Mouse (Mus musculus) spleen, adult 2 months (tissue): ENCODE measurements around the gene Top2b.

Experiments used
- CTCF ChIP-seq: fragments of 200-500 bp; IDR thresholded peaks from 2 replicates; pipeline ENCODE4 v1.5.1; 2011; ENCODE audit warnings: mild to moderate bottlenecking, inconsistent platforms; ENCODE audit not compliant: insufficient read depth, insufficient read length, insufficient replicate concordance; ENCODE audit errors: extremely low read depth
- POLR2A ChIP-seq: fragments of 200-500 bp; IDR thresholded peaks from 2 replicates; pipeline ENCODE4 v1.6.1; 2011; ENCODE audit warnings: low read depth, low read length, inconsistent platforms

GRCm38 (mm10) chr14:16434396-16435171 lies 69.6 kb downstream of the Top2b start:
- TF ChIP-seq CTCF (peak; percentile 44; the same call in 1 of the 2 replicates), POLR2A (no peak)
